Mouse (Mus musculus) layer of hippocampus, adult 2 months (tissue): Measurements from ENCODE around the gene 4930555G01Rik. TPM values are rescaled to one million over a fixed set of nuclear protein-coding genes. Genes with fewer than 3 reads are reported as not detected.
"Not testable (repeated sequence)": the region's sequence is repeated elsewhere in the genome, so short reads cannot be mapped to it uniquely, and the experiment has no call there.

Source experiments
- DNase-seq, 2 experiments: peaks; one replicate each; pipeline ENCODE4 v3.0.0; 2022; ENCODE audit warnings: low spot score in 2 of 2
- H3K27ac ChIP-seq: fragments of 200-600 bp; 2 replicates; pipeline ENCODE4 v1.8.1; 2022
- H3K4me3 ChIP-seq: fragments of 200-600 bp; 2 replicates; pipeline ENCODE4 v1.8.1; 2022; ENCODE audit warnings: mild to moderate bottlenecking
- long read RNA-seq, 2 experiments: library from polyadenylated mRNA; stranded (forward); transcript quantifications; one replicate each; pipeline ENCODE4 v2.0.0; 2021; ENCODE audit warnings: borderline mapping rate in 2 of 2
- total RNA-seq, 2 experiments: library from RNA; stranded (reverse); gene quantifications; 2 replicates each; pipeline ENCODE4 v1.2.3; 2021

Gene 4930555G01Rik
- not detected for total RNA-seq
- long read RNA-seq, experiment 1 = 0 reads
- long read RNA-seq, experiment 2 = 0 reads

DNA sequence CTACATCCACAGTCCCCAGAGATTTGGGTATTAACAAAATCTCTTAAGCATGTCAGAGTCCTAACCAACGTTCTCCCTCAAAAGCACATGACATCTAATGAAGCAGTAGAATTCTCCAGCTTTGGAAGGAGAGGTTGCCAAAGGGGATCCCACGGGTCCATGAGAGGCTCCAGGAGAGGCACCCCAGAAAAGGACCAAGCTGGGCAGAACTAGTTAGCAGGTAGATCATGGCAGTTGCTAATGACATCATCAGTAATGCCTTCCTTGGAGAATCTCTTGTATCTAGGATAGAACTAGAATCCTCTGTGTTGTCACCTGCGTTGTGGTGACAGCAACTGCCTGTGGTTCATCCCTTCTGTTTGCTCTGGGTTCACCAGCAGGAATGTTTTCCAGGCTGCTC lies at the start of gene 4930555G01Rik:
Gene 4930555G01Rik (plus strand): TSS at position 301 of the 400 bp plus-strand sequence.
- H3K27ac ChIP-seq, DNase-seq, H3K4me3 ChIP-seq: not testable (repeated sequence)

- not testable (repeated sequence) for H3K4me3 ChIP-seq, H3K27ac ChIP-seq, DNase-seq
These were observed 34.8 kb upstream of the 4930555G01Rik start, which contains the start of gene Gm3298 for GRCm38 (mm10) chr14:5015591-5015990. TSS of gene Gm3298 (plus strand) at chr14:5015891.

GRCm38 (mm10) chr14:5070611-5071490 lies 20.4 kb downstream of the 4930555G01Rik start, which contains the start of gene Gm8281:
TSS of gene Gm8281 (plus strand) at chr14:5071040.
- not testable (repeated sequence) for DNase-seq, H3K27ac ChIP-seq
- H3K4me3 ChIP-seq = peak within 1 kb of the TSS; percentile 18; the same call in 1 of the 2 replicates

Other genes with a start within 250 kb of the 4930555G01Rik start
- gene Gm3269, start 212.5 kb upstream of the 4930555G01Rik start, total RNA-seq = not detected
- 10 to 100 TPM in 1 of 2 experiments, 1 to 10 TPM in 1; 8.4 to 13.3 TPM for gene Gm3264, start 195.1 kb upstream of the 4930555G01Rik start, total RNA-seq
- not detected for gene Gm3278, start 158.2 kb upstream of the 4930555G01Rik start, total RNA-seq
- gene Gm8297, start 66.7 kb upstream of the 4930555G01Rik start, total RNA-seq = not detected
- not detected for gene Gm3298, start 34.7 kb upstream of the 4930555G01Rik start, total RNA-seq
- 1 to 10 TPM; 1.2 to 1.9 TPM for gene Gm8281, start 20.4 kb downstream of the 4930555G01Rik start, total RNA-seq
- gene Gm8279, start 80.9 kb downstream of the 4930555G01Rik start, total RNA-seq = not detected
- not detected for gene Gm3317, start 113.9 kb downstream of the 4930555G01Rik start, total RNA-seq
- gene Gm8271, start 135.2 kb downstream of the 4930555G01Rik start, total RNA-seq = not detected
- gene Gm3526, start 210.0 kb downstream of the 4930555G01Rik start, total RNA-seq = not detected